Mouse (Mus musculus) midbrain, embryonic 13.5 days (tissue): ENCODE measurements around the gene Cntnap2. TPM values are rescaled to one million over a fixed set of nuclear protein-coding genes. Genes with fewer than 3 reads are reported as not detected.

Experiments
- ATAC-seq: fragments of 200-750 bp; cut with Nextera tagmentation; 2 replicates; pipeline ENCODE4 v1.8.0; 2017; ENCODE audit warnings: mild to moderate bottlenecking, moderate TSS enrichment, moderate library complexity
- H3K27ac ChIP-seq: fragments of 300-500 bp; sonication (generic); 2 replicates; pipeline ENCODE4 v1.5.1; 2015; ENCODE audit warnings: inconsistent platforms, mild to moderate bottlenecking, moderate library complexity
- H3K27me3 ChIP-seq: fragments of 300-500 bp; sonication (generic); 2 replicates; pipeline ENCODE4 v1.6.1; 2015; ENCODE audit warnings: mild to moderate bottlenecking, inconsistent platforms
- H3K36me3 ChIP-seq: fragments of 300-500 bp; sonication (generic); 2 replicates; pipeline ENCODE4 v1.6.1; 2015; ENCODE audit warnings: mild to moderate bottlenecking, inconsistent platforms
- H3K4me1 ChIP-seq: fragments of 300-500 bp; sonication (generic); replicated peaks from 2 replicates; pipeline ENCODE4 v1.6.1; 2015; ENCODE audit warnings: inconsistent platforms
- H3K4me2 ChIP-seq: fragments of 300-500 bp; sonication (generic); replicated peaks from 2 replicates; pipeline ENCODE4 v1.6.1; 2015; ENCODE audit warnings: moderate library complexity, mild to moderate bottlenecking, inconsistent platforms
- H3K4me3 ChIP-seq: fragments of 300-500 bp; sonication (generic); replicated peaks from 2 replicates; pipeline ENCODE4 v1.5.1; 2015; ENCODE audit warnings: mild to moderate bottlenecking, inconsistent platforms
- H3K9ac ChIP-seq: fragments of 300-500 bp; sonication (generic); replicated peaks from 2 replicates; pipeline ENCODE4 v1.6.1; 2015; ENCODE audit warnings: mild to moderate bottlenecking, inconsistent platforms
- H3K9me3 ChIP-seq: fragments of 300-500 bp; sonication (generic); 2 replicates; pipeline ENCODE4 v1.6.1; 2016; ENCODE audit warnings: mild to moderate bottlenecking, inconsistent platforms
- WGBS: fragments of 180-500 bp; shearing (Covaris S2); methylation state at CpG from one replicate; pipeline ENCODE4 v1.1.7; 2015; 5-methylcytosine and 5-hydroxymethylcytosine counted together
- polyA plus RNA-seq: library from polyadenylated mRNA; unstranded; fragments of >200 nt; fragmentation: Nextera tagmentation; extraction: Ambion mirVana; gene quantifications from 2 replicates; pipeline ENCODE4 v1.2.1, GENCODE M21; 2015

Cntnap2 gene
- polyA plus RNA-seq, 1 experiment from 2014 or later: 72.9 TPM

- no peaks in the 10 kb centered on the region for H3K36me3 ChIP-seq
- no peak for ATAC-seq
- no peak overlapping the region for H3K9ac ChIP-seq
- H3K27me3 ChIP-seq: no peaks in the 10 kb centered on the region
- no peak overlapping the region for H3K4me2 ChIP-seq
- H3K27ac ChIP-seq: no peak overlapping the region
- no peaks in the 10 kb centered on the region for H3K9me3 ChIP-seq
- no peaks in the 10 kb centered on the region for H3K4me1 ChIP-seq
- H3K4me3 ChIP-seq: no peak overlapping the region
Observed at GRCm38 (mm10) chr6:45345953-45346352, 286.8 kb downstream of the Cntnap2 start.

DNA sequence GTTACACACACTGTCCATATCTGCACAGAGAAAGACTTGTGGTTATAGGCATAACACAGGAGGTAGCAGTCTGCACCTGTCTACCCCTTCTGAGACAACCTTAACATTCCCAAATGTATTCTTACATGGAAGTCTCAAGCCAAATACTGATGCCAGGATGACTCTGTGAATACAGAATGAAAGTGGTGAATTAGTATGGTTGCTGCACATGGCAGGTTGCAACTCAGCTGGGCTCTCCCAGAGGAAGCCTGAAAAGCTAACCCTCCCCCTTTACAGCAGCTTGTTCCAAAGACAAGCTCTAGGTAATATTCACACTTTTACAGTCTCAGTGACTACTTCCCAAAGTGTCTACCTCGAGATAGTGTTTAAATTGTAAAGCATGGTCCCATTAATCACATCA, 307.3 kb downstream of the Cntnap2 start:
- ATAC-seq: no peak
- Histone ChIP-seq H3K9ac (no peak overlapping the region), H3K9me3 (no peaks in the 10 kb centered on the region), H3K27me3 (no peaks in the 10 kb centered on the region), H3K36me3 (no peaks in the 10 kb centered on the region), H3K4me1 (no peaks in the 10 kb centered on the region), H3K4me2 (no peak overlapping the region), H3K4me3 (no peak overlapping the region), H3K27ac (no peak overlapping the region)
- 41% methylated on average over 1 of the region's 1 CpGs for WGBS

- Histone ChIP-seq H3K9me3 (no peaks in the 10 kb centered on the region), H3K27me3 (no peaks in the 10 kb centered on the region), H3K9ac (no peak overlapping the region), H3K4me2 (no peak overlapping the region), H3K4me3 (no peak overlapping the region), H3K27ac (no peak overlapping the region), H3K36me3 (no peaks in the 10 kb centered on the region), H3K4me1 (no peaks in the 10 kb centered on the region)
- no peak for ATAC-seq
- WGBS: 64% methylated on average over 7 of the region's 7 CpGs
Observed at GRCm38 (mm10) chr6:45381126-45381525, 322.0 kb downstream of the Cntnap2 start.

GRCm38 (mm10) chr6:45389034-45389433, 329.9 kb downstream of the Cntnap2 start:
- ATAC-seq: no peak
- H3K27ac ChIP-seq: no peak overlapping the region
- H3K36me3 ChIP-seq: no peaks in the 10 kb centered on the region
- no peaks in the 10 kb centered on the region for H3K4me1 ChIP-seq
- no peak overlapping the region for H3K4me3 ChIP-seq
- no peak overlapping the region for H3K4me2 ChIP-seq
- H3K9ac ChIP-seq: no peak overlapping the region
- WGBS: 56% methylated on average over 1 of the region's 1 CpGs
- no peaks in the 10 kb centered on the region for H3K27me3 ChIP-seq
- H3K9me3 ChIP-seq: no peaks in the 10 kb centered on the region

DNA sequence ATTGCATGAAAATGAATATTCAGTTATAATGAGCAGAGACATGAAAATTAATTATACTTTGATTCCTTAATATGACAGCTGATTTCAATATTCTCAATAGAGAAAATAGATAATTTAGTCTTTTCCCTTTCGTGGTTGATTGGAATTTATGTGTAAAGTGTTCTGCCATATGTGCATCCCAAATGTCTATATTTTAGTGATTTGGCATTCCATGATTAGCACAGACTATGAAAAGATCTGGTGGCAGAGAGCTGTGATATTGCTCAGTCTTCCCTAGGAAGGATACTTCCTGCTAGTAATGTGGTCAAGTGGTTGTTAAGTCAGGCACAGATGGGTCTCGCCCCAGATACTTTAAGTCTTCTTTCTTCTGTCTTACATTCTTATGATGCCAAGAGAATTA, 354.5 kb downstream of the Cntnap2 start:
- H3K27ac ChIP-seq: no peak overlapping the region
- H3K9ac ChIP-seq: no peak overlapping the region
- no peaks in the 10 kb centered on the region for H3K36me3 ChIP-seq
- H3K4me1 ChIP-seq: no peaks in the 10 kb centered on the region
- no peaks in the 10 kb centered on the region for H3K27me3 ChIP-seq
- WGBS: 90% methylated on average over 2 of the region's 2 CpGs
- H3K4me2 ChIP-seq: no peak overlapping the region
- no peaks in the 10 kb centered on the region for H3K9me3 ChIP-seq
- H3K4me3 ChIP-seq: no peak overlapping the region
- no peak for ATAC-seq

GRCm38 (mm10) chr6:45455424-45455823, 396.3 kb downstream of the Cntnap2 start:
- Histone ChIP-seq H3K9me3 (no peaks in the 10 kb centered on the region), H3K36me3 (no peaks in the 10 kb centered on the region), H3K9ac (no peak overlapping the region), H3K4me3 (no peak overlapping the region), H3K4me2 (no peak overlapping the region), H3K4me1 (no peaks in the 10 kb centered on the region), H3K27me3 (no peaks in the 10 kb centered on the region), H3K27ac (no peak overlapping the region)
- no peak for ATAC-seq
- WGBS: 91% methylated on average over 1 of the region's 1 CpGs

DNA sequence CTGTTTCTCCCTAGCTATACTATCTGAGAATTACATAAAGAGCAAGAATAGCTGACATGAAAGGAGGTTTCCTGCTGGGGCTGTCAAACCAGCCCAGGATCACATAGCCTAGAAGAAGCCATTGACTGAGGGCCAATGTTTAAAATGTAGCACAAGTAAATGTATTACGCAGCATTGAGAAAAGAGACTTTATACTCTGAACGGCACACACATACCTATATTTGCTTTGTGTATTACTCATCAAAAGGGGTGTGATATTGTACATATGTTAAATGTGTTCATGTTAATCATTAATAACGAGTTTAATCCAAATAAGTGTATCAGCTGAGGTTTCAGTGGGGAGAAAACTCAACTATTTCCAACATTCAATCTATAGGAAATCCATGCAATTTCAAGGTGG, 459.1 kb downstream of the Cntnap2 start:
- Histone ChIP-seq H3K4me1 (no peaks in the 10 kb centered on the region), H3K9ac (no peak overlapping the region), H3K36me3 (no peaks in the 10 kb centered on the region), H3K4me3 (no peak overlapping the region), H3K9me3 (no peaks in the 10 kb centered on the region), H3K27me3 (no peaks in the 10 kb centered on the region), H3K4me2 (no peak overlapping the region), H3K27ac (no peak overlapping the region)
- WGBS: 69% methylated on average over 3 of the region's 3 CpGs
- ATAC-seq: no peak

DNA sequence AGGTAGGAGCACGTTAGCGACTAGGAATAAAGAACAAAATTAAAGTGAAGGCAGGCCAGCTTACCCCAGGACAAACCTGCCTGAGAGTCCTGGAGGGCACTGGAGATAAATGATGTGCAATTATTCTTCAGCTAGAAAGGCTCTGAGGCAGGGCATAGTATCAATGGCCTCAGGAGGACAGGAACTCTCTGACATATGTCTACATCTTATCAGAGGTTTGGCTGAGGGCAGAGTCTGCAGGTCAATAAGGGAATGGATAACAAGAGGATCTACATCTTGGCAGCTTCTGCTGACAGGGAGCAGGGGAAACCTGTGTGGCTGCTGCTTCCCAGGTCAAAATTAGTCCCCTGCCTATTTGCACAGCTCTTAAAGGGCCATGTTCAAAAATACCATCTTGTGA, 477.8 kb downstream of the Cntnap2 start:
- Histone ChIP-seq H3K4me3 (no peak overlapping the region), H3K27me3 (no peaks in the 10 kb centered on the region), H3K4me2 (no peak overlapping the region), H3K27ac (no peak overlapping the region), H3K36me3 (no peaks in the 10 kb centered on the region), H3K9me3 (no peaks in the 10 kb centered on the region), H3K4me1 (no peaks in the 10 kb centered on the region), H3K9ac (no peak overlapping the region)
- WGBS: 68% methylated on average over 2 of the region's 2 CpGs
- ATAC-seq: peak; percentile 55; the same call in 1 of the 2 replicates

DNA sequence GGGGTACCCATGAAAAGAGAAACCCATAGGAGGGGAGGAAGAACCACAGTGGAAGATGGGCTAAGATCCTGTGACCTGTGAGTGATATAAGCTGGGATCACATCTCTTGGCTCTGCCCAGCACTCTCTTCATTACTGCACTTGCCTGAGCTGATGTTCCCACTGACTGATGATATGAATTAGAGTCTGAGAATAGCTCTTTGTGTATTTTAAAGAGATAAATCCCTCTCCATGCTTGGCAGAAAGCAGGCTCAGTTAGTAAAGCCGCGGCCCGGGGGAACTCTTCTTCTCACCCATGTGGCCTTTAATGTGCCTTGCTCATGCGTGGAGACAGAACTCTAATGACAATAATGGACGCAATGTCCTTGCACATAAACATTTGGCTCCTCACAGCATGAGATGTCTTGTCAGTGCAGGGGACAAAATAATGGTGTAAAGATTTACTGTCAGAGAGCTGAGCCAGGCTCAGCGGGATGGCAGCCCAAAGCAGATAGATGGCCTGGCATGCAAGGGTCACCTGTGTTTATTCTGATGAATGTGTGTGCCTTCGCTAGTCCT, 485.2 kb downstream of the Cntnap2 start:
- 0 out of 2 replicates have a peak overlapping the region, but pooled peaks have one; percentile 11 for H3K27ac ChIP-seq
- no peak overlapping the region for H3K4me2 ChIP-seq
- peak; percentile 87 for ATAC-seq

DNA sequence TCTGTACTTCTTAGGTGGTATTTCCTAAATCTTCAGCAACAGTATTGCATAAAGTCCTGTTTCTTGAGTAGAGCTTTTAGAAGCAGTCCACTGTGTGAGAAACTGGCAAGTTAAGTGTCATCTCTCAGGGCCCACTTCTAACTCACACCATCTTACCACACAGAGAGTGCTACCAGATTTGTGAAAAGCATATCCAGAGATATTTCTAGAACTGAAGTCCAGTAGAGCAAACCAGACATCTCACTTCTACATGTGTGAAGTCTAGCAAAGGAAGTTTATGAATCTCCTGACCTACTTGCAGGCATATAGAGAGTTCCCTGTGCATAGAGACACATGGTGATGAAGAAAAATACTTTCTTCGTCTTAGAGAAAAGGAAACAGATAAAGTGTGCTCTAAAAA, 500.6 kb downstream of the Cntnap2 start:
- H3K4me2 ChIP-seq: no peak overlapping the region
- H3K4me3 ChIP-seq: no peak overlapping the region
- 89% methylated on average over 1 of the region's 1 CpGs for WGBS
- no peaks in the 10 kb centered on the region for H3K4me1 ChIP-seq
- H3K27me3 ChIP-seq: no peaks in the 10 kb centered on the region
- no peak overlapping the region for H3K27ac ChIP-seq
- H3K36me3 ChIP-seq: no peaks in the 10 kb centered on the region
- H3K9me3 ChIP-seq: no peaks in the 10 kb centered on the region
- no peak overlapping the region for H3K9ac ChIP-seq
- no peak for ATAC-seq

More for the DNA sequence above, 485.2 kb downstream of the Cntnap2 start:
- no peaks in the 10 kb centered on the region for H3K27me3 ChIP-seq
- H3K4me1 ChIP-seq: peaks cover 7% of the 10 kb centered on the region
- WGBS: 25% methylated on average over 7 of the region's 7 CpGs
- H3K36me3 ChIP-seq: no peaks in the 10 kb centered on the region
- no peaks in the 10 kb centered on the region for H3K9me3 ChIP-seq
- no peak overlapping the region for H3K4me3 ChIP-seq
- H3K9ac ChIP-seq: no peak overlapping the region

- no peak overlapping the region for H3K27ac ChIP-seq
- H3K9me3 ChIP-seq: no peaks in the 10 kb centered on the region
- no peaks in the 10 kb centered on the region for H3K36me3 ChIP-seq
- H3K4me3 ChIP-seq: no peak overlapping the region
- H3K27me3 ChIP-seq: no peaks in the 10 kb centered on the region
- 72% methylated on average over 6 of the region's 6 CpGs for WGBS
- no peaks in the 10 kb centered on the region for H3K4me1 ChIP-seq
- no peak for ATAC-seq
- no peak overlapping the region for H3K9ac ChIP-seq
- no peak overlapping the region for H3K4me2 ChIP-seq
Observed at GRCm38 (mm10) chr6:45584467-45585094, 525.4 kb downstream of the Cntnap2 start.

- H3K27ac ChIP-seq: no peak overlapping the region
- no peak overlapping the region for H3K4me2 ChIP-seq
- no peaks in the 10 kb centered on the region for H3K4me1 ChIP-seq
- no peaks in the 10 kb centered on the region for H3K27me3 ChIP-seq
- H3K9ac ChIP-seq: no peak overlapping the region
- no peaks in the 10 kb centered on the region for H3K36me3 ChIP-seq
- H3K9me3 ChIP-seq: no peaks in the 10 kb centered on the region
- ATAC-seq: no peak
- no peak overlapping the region for H3K4me3 ChIP-seq
Observed at GRCm38 (mm10) chr6:45589084-45589483, 529.9 kb downstream of the Cntnap2 start.

GRCm38 (mm10) chr6:45647017-45647416, 587.9 kb downstream of the Cntnap2 start:
- no peak overlapping the region for H3K4me2 ChIP-seq
- H3K9me3 ChIP-seq: no peaks in the 10 kb centered on the region
- no peaks in the 10 kb centered on the region for H3K36me3 ChIP-seq
- no peak overlapping the region for H3K27ac ChIP-seq
- no peak overlapping the region for H3K9ac ChIP-seq
- no peak for ATAC-seq
- H3K4me1 ChIP-seq: 0 out of 2 replicates have a peak, but pooled peaks cover 6% of the 10 kb centered on the region
- H3K27me3 ChIP-seq: no peaks in the 10 kb centered on the region
- H3K4me3 ChIP-seq: no peak overlapping the region
